Mouse (Mus musculus): ENCODE results near the gene Eif2b4. TPM values are rescaled to one million over a fixed set of nuclear protein-coding genes. Genes with fewer than 3 reads are reported as not detected.
A peak's percentile ranks its signal among the peaks of the same experiment; 100 is the strongest.

The Eif2b4 gene
- polyA plus RNA-seq, 1 experiment: 88.0 TPM

DNA sequence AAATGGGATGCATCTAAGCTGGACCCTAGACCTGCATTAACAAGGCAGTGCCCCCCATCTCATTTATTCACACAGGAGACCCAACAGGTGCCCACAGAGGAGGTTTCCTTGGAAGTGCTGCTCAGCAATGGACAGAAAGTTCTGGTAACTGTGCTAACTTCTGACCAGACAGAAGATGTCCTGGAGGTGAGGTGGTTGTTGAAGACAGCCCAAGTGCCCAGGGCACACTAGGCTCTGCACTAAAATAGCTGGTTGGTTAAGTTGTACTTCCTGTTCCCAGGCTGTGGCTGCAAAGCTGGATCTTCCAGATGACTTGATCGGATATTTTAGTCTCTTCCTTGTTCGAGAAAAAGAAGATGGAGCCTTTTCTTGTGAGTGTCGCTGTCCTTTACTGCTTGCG, 2.4 kb upstream of the Eif2b4 start:
- WGBS: 94% methylated on average over 4 of the region's 4 CpGs
- no peaks in the 10 kb centered on the region for H3K27me3 ChIP-seq (ENCODE audit: control insufficient read depth, insufficient read depth, low read length)
- TF ChIP-seq POLR2A (IDR thresholded peaks at IDR 0.05; ENCODE audit: control insufficient read depth, extremely low read depth, insufficient read depth, low read length, poor library complexity): no peak
- TF ChIP-seq CTCF (IDR thresholded peaks at IDR 0.05; ENCODE audit: borderline replicate concordance, control insufficient read depth, extremely low read depth, insufficient read depth, low read length, poor library complexity): no peak
- peaks cover 55% of the 10 kb centered on the region for H3K36me3 ChIP-seq (ENCODE audit: control insufficient read depth, insufficient read depth, low read length)
- DNase-seq: no peak
- H3K4me3 ChIP-seq (ENCODE audit: control insufficient read depth, insufficient read depth, low read length): no peak overlapping the region
- H3K27ac ChIP-seq (ENCODE audit: control insufficient read depth, insufficient read depth, low read length): no peak overlapping the region
- H3K4me1 ChIP-seq (replicated peaks; ENCODE audit: control insufficient read depth, insufficient read depth, low read length): peaks cover 7% of the 10 kb centered on the region

DNA sequence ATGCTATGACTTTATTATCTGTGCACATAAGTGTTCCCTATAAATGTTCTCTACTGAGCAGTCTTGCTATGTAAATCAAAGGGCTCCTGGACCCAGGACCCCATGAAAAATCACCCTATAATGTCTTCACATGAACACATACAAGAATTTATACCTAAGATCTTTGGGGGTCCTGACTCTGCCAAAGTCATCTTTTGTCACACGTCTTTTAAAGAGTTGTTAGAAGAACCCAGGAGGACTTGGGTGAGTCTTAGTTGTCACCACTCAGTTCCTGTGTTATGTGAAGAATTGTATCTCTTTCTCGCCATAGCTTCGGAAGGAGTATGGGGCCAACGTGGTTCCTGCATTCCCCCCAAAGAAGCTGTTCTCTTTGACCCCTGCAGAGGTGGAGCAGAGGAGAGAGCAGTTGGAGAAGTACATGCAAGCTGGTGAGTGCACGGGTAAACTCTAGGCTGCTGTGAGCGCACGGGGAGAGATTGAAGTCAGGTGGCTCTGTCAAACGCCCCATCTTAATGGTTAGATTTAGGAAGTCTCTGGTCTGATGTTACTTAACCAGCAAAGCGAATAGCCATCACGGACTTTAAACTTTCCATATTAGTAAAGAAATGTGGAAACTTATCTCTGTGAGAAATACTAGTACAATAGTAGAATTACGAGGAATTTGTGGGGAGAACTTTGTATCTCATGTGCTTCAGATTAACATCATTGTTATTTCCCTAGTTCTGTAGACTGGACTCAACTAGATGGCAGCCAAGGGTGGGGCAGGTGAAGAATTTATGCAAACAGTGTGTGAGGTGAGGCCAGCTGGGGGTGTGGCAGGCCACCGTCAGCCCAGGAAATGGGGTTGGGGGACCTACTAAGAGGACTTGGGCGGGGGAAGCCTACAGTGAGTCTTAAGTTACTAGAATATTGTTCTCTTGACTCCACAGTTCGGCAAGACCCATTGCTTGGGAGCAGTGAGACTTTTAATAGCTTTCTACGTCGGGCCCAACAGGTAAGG, 1.6 kb upstream of the Eif2b4 start:
- Histone ChIP-seq H3K27me3 (ENCODE audit: control insufficient read depth, insufficient read depth, low read length) (no peaks in the 10 kb centered on the region), H3K4me1 (replicated peaks; ENCODE audit: control insufficient read depth, insufficient read depth, low read length) (peaks cover 4% of the 10 kb centered on the region), H3K4me3 (ENCODE audit: control insufficient read depth, insufficient read depth, low read length) (no peak overlapping the region), H3K36me3 (ENCODE audit: control insufficient read depth, insufficient read depth, low read length) (peaks cover 55% of the 10 kb centered on the region), H3K27ac (ENCODE audit: control insufficient read depth, insufficient read depth, low read length) (no peak overlapping the region)
- DNase-seq: no peak
- TF ChIP-seq CTCF (IDR thresholded peaks at IDR 0.05; ENCODE audit: borderline replicate concordance, control insufficient read depth, extremely low read depth, insufficient read depth, low read length, poor library complexity) (no peak), POLR2A (IDR thresholded peaks at IDR 0.05; ENCODE audit: control insufficient read depth, extremely low read depth, insufficient read depth, low read length, poor library complexity) (no peak)
- 96% methylated on average over 16 of the region's 16 CpGs for WGBS

DNA sequence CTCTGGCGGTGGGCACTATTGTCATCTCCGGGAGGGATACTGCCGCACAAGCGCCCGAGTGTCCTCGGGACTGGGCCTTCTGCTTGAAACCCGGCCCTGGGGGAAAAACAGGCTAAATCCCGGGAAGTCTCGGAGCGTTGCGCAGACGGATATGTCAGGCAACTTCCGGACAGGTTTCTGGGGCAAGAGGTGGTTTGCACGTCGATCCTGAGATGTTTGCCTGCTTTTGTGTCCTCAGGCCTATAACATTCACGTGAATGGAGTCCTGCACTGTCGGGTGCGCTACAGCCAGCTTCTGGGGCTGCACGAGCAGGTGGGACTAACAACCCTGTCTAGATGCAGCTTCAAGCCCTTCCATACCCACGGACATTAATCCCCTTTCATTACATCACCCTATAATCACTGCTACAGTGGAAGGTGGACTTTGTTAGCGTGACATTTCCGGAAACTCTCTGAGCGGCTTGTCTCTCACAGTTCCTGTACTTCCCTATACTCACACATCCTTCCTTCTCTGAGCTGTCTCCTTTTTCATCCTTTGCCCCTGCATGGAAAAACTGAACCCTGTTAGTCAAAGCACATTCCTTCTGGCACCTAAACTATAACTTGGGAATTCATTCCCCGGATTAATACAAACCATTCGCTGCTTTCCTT, 526 bp upstream of the Eif2b4 start:
- no peaks in the 10 kb centered on the region for H3K27me3 ChIP-seq (ENCODE audit: control insufficient read depth, insufficient read depth, low read length)
- TF ChIP-seq CTCF (IDR thresholded peaks at IDR 0.05; ENCODE audit: borderline replicate concordance, control insufficient read depth, extremely low read depth, insufficient read depth, low read length, poor library complexity): no peak
- TF ChIP-seq POLR2A (IDR thresholded peaks at IDR 0.05; ENCODE audit: control insufficient read depth, extremely low read depth, insufficient read depth, low read length, poor library complexity): no peak
- H3K4me3 ChIP-seq (ENCODE audit: control insufficient read depth, insufficient read depth, low read length): peak overlapping the region; percentile 76
- peak overlapping the region; percentile 28; the same call in 1 of the 2 replicates for H3K27ac ChIP-seq (ENCODE audit: control insufficient read depth, insufficient read depth, low read length)
- WGBS: 8% methylated on average over 25 of the region's 25 CpGs
- H3K36me3 ChIP-seq (ENCODE audit: control insufficient read depth, insufficient read depth, low read length): peaks cover 49% of the 10 kb centered on the region
- peaks cover 4% of the 10 kb centered on the region for H3K4me1 ChIP-seq (replicated peaks; ENCODE audit: control insufficient read depth, insufficient read depth, low read length)
- DNase-seq: no peak

GRCm38 (mm10) chr5:31192045-31192938, 938 bp downstream of the Eif2b4 start:
- peaks cover 47% of the 10 kb centered on the region for H3K36me3 ChIP-seq (ENCODE audit: control insufficient read depth, insufficient read depth, low read length)
- H3K4me1 ChIP-seq (replicated peaks; ENCODE audit: control insufficient read depth, insufficient read depth, low read length): peaks cover 4% of the 10 kb centered on the region
- 7% methylated on average over 42 of the region's 42 CpGs for WGBS
- no peak for DNase-seq
- TF ChIP-seq POLR2A (IDR thresholded peaks at IDR 0.05; ENCODE audit: control insufficient read depth, extremely low read depth, insufficient read depth, low read length, poor library complexity) (no peak), CTCF (IDR thresholded peaks at IDR 0.05; ENCODE audit: borderline replicate concordance, control insufficient read depth, extremely low read depth, insufficient read depth, low read length, poor library complexity) (no peak)
- peak overlapping the region; percentile 66 for H3K4me3 ChIP-seq (ENCODE audit: control insufficient read depth, insufficient read depth, low read length)
- H3K27ac ChIP-seq (ENCODE audit: control insufficient read depth, insufficient read depth, low read length): peak overlapping the region; percentile 45
- no peaks in the 10 kb centered on the region for H3K27me3 ChIP-seq (ENCODE audit: control insufficient read depth, insufficient read depth, low read length)

DNA sequence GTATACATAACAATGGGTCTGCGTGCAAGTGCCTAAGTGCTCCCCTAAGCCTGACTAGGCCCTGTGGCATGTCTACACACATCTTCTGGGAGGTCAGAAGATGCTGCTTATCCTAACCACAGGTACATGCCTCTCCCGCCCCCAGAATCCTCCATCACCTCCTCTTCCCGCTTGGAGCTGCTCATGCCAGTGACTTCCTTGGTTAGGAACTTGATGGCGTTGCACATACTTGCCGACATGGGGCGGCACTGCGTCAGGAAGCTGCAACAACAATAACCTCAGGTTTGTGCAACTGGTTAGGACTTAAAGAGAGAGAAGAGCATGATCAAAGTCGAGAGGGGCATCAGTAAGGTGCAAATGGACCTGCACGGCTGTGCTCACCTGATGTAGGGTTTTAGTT, 3.0 kb downstream of the Eif2b4 start:
- Histone ChIP-seq H3K27me3 (ENCODE audit: control insufficient read depth, insufficient read depth, low read length) (no peaks in the 10 kb centered on the region), H3K4me1 (replicated peaks; ENCODE audit: control insufficient read depth, insufficient read depth, low read length) (peaks cover 4% of the 10 kb centered on the region), H3K36me3 (ENCODE audit: control insufficient read depth, insufficient read depth, low read length) (peaks cover 31% of the 10 kb centered on the region), H3K27ac (ENCODE audit: control insufficient read depth, insufficient read depth, low read length) (no peak overlapping the region), H3K4me3 (ENCODE audit: control insufficient read depth, insufficient read depth, low read length) (no peak overlapping the region)
- TF ChIP-seq CTCF (IDR thresholded peaks at IDR 0.05; ENCODE audit: borderline replicate concordance, control insufficient read depth, extremely low read depth, insufficient read depth, low read length, poor library complexity) (no peak), POLR2A (IDR thresholded peaks at IDR 0.05; ENCODE audit: control insufficient read depth, extremely low read depth, insufficient read depth, low read length, poor library complexity) (no peak)
- WGBS: 98% methylated on average over 9 of the region's 9 CpGs
- no peak for DNase-seq

Measured in thymus, adult 2 months (tissue).